Mouse (Mus musculus) MEL (cell line): Measurements from ENCODE around the gene Acvr2a. TPM values are rescaled to one million over a fixed set of nuclear protein-coding genes. Genes with fewer than 3 reads are reported as not detected.
A peak's percentile ranks its signal among the peaks of the same experiment; 100 is the strongest.

Experiments used
- DNase-seq: peaks from one replicate; pipeline ENCODE4 v3.0.0; 2011; ENCODE audit warnings: low read depth, low spot score
- H3K27ac ChIP-seq: 2 replicates; pipeline ENCODE4 v1.5.1; 2012; ENCODE audit warnings: low read depth, mild to moderate bottlenecking, control low read depth, low read length, moderate library complexity; ENCODE audit not compliant: control insufficient read depth
- H3K27me3 ChIP-seq, 2 experiments: fragments of 150-350 bp in 1 of 2; sonication (generic) in 1 of 2; 2 replicates each; pipeline ENCODE4 v1.6.1; 2012; ENCODE audit warnings: low read length in 2 of 2, mild to moderate bottlenecking in 2 of 2, improper control_type of control experiment in 1 of 2, moderate library complexity in 1 of 2; ENCODE audit not compliant: insufficient read depth in 2 of 2, control insufficient read depth in 1 of 2
- H3K36me3 ChIP-seq, 2 experiments: 2 replicates each; pipeline ENCODE4 v1.6.1; 2012 to 2014; ENCODE audit warnings: low read length in 2 of 2, improper control_type of control experiment in 1 of 2, inconsistent platforms in 1 of 2, mild to moderate bottlenecking in 1 of 2; ENCODE audit not compliant: insufficient read depth in 2 of 2, control insufficient read depth in 1 of 2
- H3K4me1 ChIP-seq, 2 experiments: fragments of 150-350 bp in 1 of 2; sonication (generic) in 1 of 2; 2 replicates each; pipeline ENCODE4 v1.6.1; 2012; ENCODE audit warnings: low read length in 2 of 2, improper control_type of control experiment in 1 of 2, mild to moderate bottlenecking in 1 of 2; ENCODE audit not compliant: insufficient read depth in 2 of 2, control insufficient read depth in 1 of 2
- H3K4me3 ChIP-seq, 2 experiments: fragments of 150-350 bp in 1 of 2; sonication (generic) in 1 of 2; 2 replicates each; pipeline ENCODE4 v1.5.1; 2012; ENCODE audit warnings: low read depth in 2 of 2, low read length in 2 of 2, mild to moderate bottlenecking in 2 of 2, moderate library complexity in 2 of 2, control low read depth in 1 of 2, improper control_type of control experiment in 1 of 2; ENCODE audit not compliant: control insufficient read depth in 1 of 2, insufficient read depth in 1 of 2
- H3K79me2 ChIP-seq: 2 replicates; pipeline ENCODE4 v1.6.1; 2012; ENCODE audit warnings: mild to moderate bottlenecking, low read length, moderate library complexity; ENCODE audit not compliant: control insufficient read depth, poor library complexity, insufficient read depth
- H3K9ac ChIP-seq: 2 replicates; pipeline ENCODE4 v1.6.1; 2012; ENCODE audit warnings: low read depth, mild to moderate bottlenecking, control low read depth, low read length, moderate library complexity; ENCODE audit not compliant: control insufficient read depth, poor library complexity, severe bottlenecking
- H3K9me3 ChIP-seq: fragments of 150-350 bp; sonication (generic); replicated peaks from 2 replicates; pipeline ENCODE4 v1.6.1; 2012; ENCODE audit warnings: mild to moderate bottlenecking, low read length, improper control_type of control experiment, moderate library complexity; ENCODE audit not compliant: insufficient read depth
- BHLHE40 ChIP-seq: IDR thresholded peaks from 2 replicates; pipeline ENCODE4 v1.6.1; 2012; ENCODE audit warnings: low read depth, mild to moderate bottlenecking, inconsistent platforms, low read length, improper control_type of control experiment, borderline replicate concordance
- EP300 ChIP-seq, 2 experiments: IDR thresholded peaks; 2 replicates each; pipeline ENCODE4 v1.6.1; 2011; ENCODE audit warnings: improper control_type of control experiment in 2 of 2, low read length in 2 of 2, low read depth in 1 of 2, mild to moderate bottlenecking in 1 of 2
- GABPA ChIP-seq: IDR thresholded peaks from 2 replicates; pipeline ENCODE4 v1.6.1; 2012; ENCODE audit warnings: low read depth, mild to moderate bottlenecking, inconsistent platforms, low read length, improper control_type of control experiment, moderate library complexity
- HCFC1 ChIP-seq: IDR thresholded peaks from 2 replicates; pipeline ENCODE4 v1.6.1; 2012; ENCODE audit warnings: low read depth, mild to moderate bottlenecking, inconsistent platforms, low read length, improper control_type of control experiment, moderate library complexity
- JUND ChIP-seq: IDR thresholded peaks from 2 replicates; pipeline ENCODE4 v1.6.1; 2011; ENCODE audit warnings: low read depth, mild to moderate bottlenecking, improper control_type of control experiment, low read length
- KAT2A ChIP-seq: conservative IDR thresholded peaks from 2 replicates; pipeline ENCODE4 v1.6.1; 2012; ENCODE audit warnings: low read depth, low read length, improper control_type of control experiment, inconsistent platforms
- MXI1 ChIP-seq: IDR thresholded peaks from 2 replicates; pipeline ENCODE4 v1.6.1; 2011; ENCODE audit warnings: mild to moderate bottlenecking, low read depth, low read length, improper control_type of control experiment
- NRF1 ChIP-seq: IDR thresholded peaks from 2 replicates; pipeline ENCODE4 v1.6.1; 2014; ENCODE audit warnings: low read depth, mild to moderate bottlenecking, inconsistent platforms, low read length, improper control_type of control experiment, moderate library complexity; ENCODE audit not compliant: poor library complexity, insufficient read depth, severe bottlenecking
- POLR2AphosphoS5 ChIP-seq: IDR thresholded peaks from 2 replicates; pipeline ENCODE4 v1.6.1; 2012; ENCODE audit warnings: low read depth, borderline replicate concordance, mild to moderate bottlenecking, inconsistent platforms, low read length, moderate library complexity, mixed read lengths
- RAD21 ChIP-seq: IDR thresholded peaks from 2 replicates; pipeline ENCODE4 v1.6.1; 2011; ENCODE audit warnings: mild to moderate bottlenecking, low read depth, low read length, improper control_type of control experiment
- SIN3A ChIP-seq: IDR thresholded peaks from 2 replicates; pipeline ENCODE4 v1.6.1; 2012; ENCODE audit warnings: low read length, improper control_type of control experiment, inconsistent platforms
- UBTF ChIP-seq: IDR thresholded peaks from 2 replicates; pipeline ENCODE4 v1.6.1; 2012; ENCODE audit warnings: low read depth, mild to moderate bottlenecking, inconsistent platforms, low read length, improper control_type of control experiment, moderate library complexity, borderline replicate concordance; ENCODE audit not compliant: insufficient read depth
- USF2 ChIP-seq, 2 experiments: IDR thresholded peaks; 2 replicates each; pipeline ENCODE4 v1.6.1; 2011 to 2012; ENCODE audit warnings: improper control_type of control experiment in 2 of 2, low read length in 2 of 2, borderline replicate concordance in 1 of 2, inconsistent platforms in 1 of 2, low read depth in 1 of 2, mild to moderate bottlenecking in 1 of 2; ENCODE audit not compliant: insufficient read depth in 1 of 2
- ZMIZ1 ChIP-seq: IDR thresholded peaks from 2 replicates; pipeline ENCODE4 v1.6.1; 2012; ENCODE audit warnings: low read depth, mild to moderate bottlenecking, inconsistent platforms, low read length, improper control_type of control experiment, moderate library complexity
- polyA plus RNA-seq, 2 experiments: library from polyadenylated mRNA; stranded (reverse) in 1 of 2; unstranded in 1 of 2; fragments of >175 nt in 1 of 2; fragments of >200 nt in 1 of 2; gene quantifications; 2 replicates each; pipeline versions ENCODE4 v1.2.1 to v1.2.4; 2012; ENCODE audit warnings: low replicate concordance in 2 of 2, low read depth in 1 of 2; ENCODE audit not compliant: insufficient read length in 2 of 2, insufficient read depth in 1 of 2, missing spikeins in 1 of 2
- total RNA-seq: library from RNA; depleted of rRNA; stranded (reverse); fragments of 300-350 nt; gene quantifications from 2 replicates; pipeline ENCODE4 v1.2.3, GENCODE M21; 2012

Gene Acvr2a
- total and polyA plus RNA-seq, 3 experiments, result 2.2 to 3.5 TPM; not detected in 1

- TF ChIP-seq UBTF (no peak), USF2 (IDR thresholded peaks at IDR 0.05; ENCODE audit: borderline replicate concordance in 1 of 2, insufficient read depth in 1 of 2, low read depth in 1 of 2, low read length in 2 of 2) (no peak), HCFC1 (0 out of 2 replicates have a peak, but pooled peaks have one; percentile 14), SIN3A (peak; percentile 34; the same call in 1 of the 2 replicates), JUND (peak; percentile 88), MXI1 (peak; percentile 23; the same call in 1 of the 2 replicates)
- Histone ChIP-seq H3K9ac (peak overlapping the region; percentile 86), H3K36me3 (peaks cover 0 to 16% of the 10 kb centered on the region in 2 experiments; a peak in 2 of 4 replicates), H3K4me1 (peaks cover 2 to 5% of the 10 kb centered on the region in 2 experiments; a peak in 3 of 4 replicates), H3K27ac (no peak overlapping the region), H3K9me3 (no peaks in the 10 kb centered on the region), H3K4me3 (peak overlapping the region; percentile 52 to 96), H3K27me3 (no peaks in the 10 kb centered on the region), H3K79me2 (peaks cover 20% of the 10 kb centered on the region)
- peak; percentile 77 for DNase-seq
Observed at GRCm38 (mm10) chr2:48816141-48817028, 2.5 kb downstream of the Acvr2a start.

- H3K9me3 ChIP-seq, result no peaks in the 10 kb centered on the region
- no peaks in the 10 kb centered on the region for H3K27me3 ChIP-seq
- H3K4me3 ChIP-seq, result no peak overlapping the region
- peaks cover 9 to 13% of the 10 kb centered on the region in 2 experiments for H3K4me1 ChIP-seq
- no peak for DNase-seq
- no peak overlapping the region; the same call in 1 of the 2 replicates for H3K27ac ChIP-seq
- H3K9ac ChIP-seq, result no peak overlapping the region
- H3K36me3 ChIP-seq, result peaks cover 0 to 24% of the 10 kb centered on the region in 2 experiments; a peak in 2 of 4 replicates
- no peak for TF ChIP-seq GABPA
- TF ChIP-seq EP300 (IDR thresholded peaks at IDR 0.05; ENCODE audit: low read depth in 1 of 2, low read length in 2 of 2), result no peak
- no peak for TF ChIP-seq NRF1
- no peak for TF ChIP-seq RAD21
- TF ChIP-seq POLR2AphosphoS5, result no peak
- no peak for TF ChIP-seq BHLHE40
- no peak for TF ChIP-seq JUND
- TF ChIP-seq ZMIZ1, result no peak
- TF ChIP-seq KAT2A, result no peak
- peaks cover 8% of the 10 kb centered on the region for H3K79me2 ChIP-seq
Observed at GRCm38 (mm10) chr2:48825878-48826277, 12.0 kb downstream of the Acvr2a start.
